Mouse (Mus musculus): ENCODE results near the gene Dtx4. TPM values are rescaled to one million over a fixed set of nuclear protein-coding genes. Genes with fewer than 3 reads are reported as not detected.

Dtx4 gene
- polyA plus RNA-seq, 1 experiment from 2014 or later, result 1.3 TPM

GRCm38 (mm10) chr19:12457401-12458066, 43.7 kb downstream of the Dtx4 start:
- Histone ChIP-seq H3K9ac (ENCODE audit: low read depth, low read length) (no peak overlapping the region), H3K36me3 (ENCODE audit: control insufficient read depth, insufficient read depth, low read length) (no peaks in the 10 kb centered on the region), H3K27ac (ENCODE audit: low read depth, low read length) (no peak overlapping the region), H3K4me3 (ENCODE audit: low read depth, low read length) (no peak overlapping the region), H3K4me1 (ENCODE audit: control insufficient read depth, insufficient read depth, low read length) (no peaks in the 10 kb centered on the region), H3K27me3 (ENCODE audit: control insufficient read depth, insufficient read depth, low read length) (no peaks in the 10 kb centered on the region), H3K9me3 (replicated peaks; ENCODE audit: control insufficient read depth, low read length) (no peaks in the 10 kb centered on the region), H3K4me2 (no peak overlapping the region)
- 82% methylated on average over 12 of the region's 12 CpGs for WGBS (ENCODE audit: insufficient replicate concordance)
- no peak for ATAC-seq (replicated peaks; ENCODE audit: insufficient number of reproducible peaks, low FRiP score, low TSS enrichment)

GRCm38 (mm10) chr19:12445014-12445413, 56.2 kb downstream of the Dtx4 start:
- Histone ChIP-seq H3K4me3 (ENCODE audit: low read depth, low read length) (no peak overlapping the region), H3K4me1 (ENCODE audit: control insufficient read depth, insufficient read depth, low read length) (0 out of 2 replicates have a peak, but pooled peaks cover 3% of the 10 kb centered on the region), H3K4me2 (no peak overlapping the region), H3K9ac (ENCODE audit: low read depth, low read length) (no peak overlapping the region), H3K36me3 (ENCODE audit: control insufficient read depth, insufficient read depth, low read length) (no peaks in the 10 kb centered on the region), H3K27me3 (ENCODE audit: control insufficient read depth, insufficient read depth, low read length) (no peaks in the 10 kb centered on the region), H3K9me3 (replicated peaks; ENCODE audit: control insufficient read depth, low read length) (no peaks in the 10 kb centered on the region), H3K27ac (ENCODE audit: low read depth, low read length) (no peak overlapping the region)
- 75% methylated on average over 3 of the region's 3 CpGs for WGBS (ENCODE audit: insufficient replicate concordance)
- ATAC-seq (replicated peaks; ENCODE audit: insufficient number of reproducible peaks, low FRiP score, low TSS enrichment), result no peak

GRCm38 (mm10) chr19:12442560-12442959, 58.7 kb downstream of the Dtx4 start:
- H3K36me3 ChIP-seq (ENCODE audit: control insufficient read depth, insufficient read depth, low read length), result no peaks in the 10 kb centered on the region
- H3K9ac ChIP-seq (ENCODE audit: low read depth, low read length), result no peak overlapping the region
- H3K4me3 ChIP-seq (ENCODE audit: low read depth, low read length), result no peak overlapping the region
- H3K4me2 ChIP-seq, result no peak overlapping the region
- no peak for ATAC-seq (replicated peaks; ENCODE audit: insufficient number of reproducible peaks, low FRiP score, low TSS enrichment)
- no peak overlapping the region for H3K27ac ChIP-seq (ENCODE audit: low read depth, low read length)
- WGBS (ENCODE audit: insufficient replicate concordance), result 66% methylated on average over 4 of the region's 4 CpGs
- H3K4me1 ChIP-seq (ENCODE audit: control insufficient read depth, insufficient read depth, low read length), result 0 out of 2 replicates have a peak, but pooled peaks cover 3% of the 10 kb centered on the region
- no peaks in the 10 kb centered on the region for H3K9me3 ChIP-seq (replicated peaks; ENCODE audit: control insufficient read depth, low read length)
- H3K27me3 ChIP-seq (ENCODE audit: control insufficient read depth, insufficient read depth, low read length), result no peaks in the 10 kb centered on the region

- H3K9me3 ChIP-seq (replicated peaks; ENCODE audit: control insufficient read depth, low read length), result no peaks in the 10 kb centered on the region
- H3K4me2 ChIP-seq, result no peak overlapping the region
- H3K9ac ChIP-seq (ENCODE audit: low read depth, low read length), result no peak overlapping the region
- 64% methylated on average over 5 of the region's 5 CpGs for WGBS (ENCODE audit: insufficient replicate concordance)
- H3K36me3 ChIP-seq (ENCODE audit: control insufficient read depth, insufficient read depth, low read length), result no peaks in the 10 kb centered on the region
- H3K4me1 ChIP-seq (ENCODE audit: control insufficient read depth, insufficient read depth, low read length), result 0 out of 2 replicates have a peak, but pooled peaks cover 3% of the 10 kb centered on the region
- H3K27me3 ChIP-seq (ENCODE audit: control insufficient read depth, insufficient read depth, low read length), result no peaks in the 10 kb centered on the region
- no peak for ATAC-seq (replicated peaks; ENCODE audit: insufficient number of reproducible peaks, low FRiP score, low TSS enrichment)
- no peak overlapping the region for H3K4me3 ChIP-seq (ENCODE audit: low read depth, low read length)
- H3K27ac ChIP-seq (ENCODE audit: low read depth, low read length), result no peak overlapping the region
Observed at GRCm38 (mm10) chr19:12440103-12440725, 61.0 kb downstream of the Dtx4 start.

GRCm38 (mm10) chr19:12439581-12439980, 61.7 kb downstream of the Dtx4 start:
- Histone ChIP-seq H3K4me3 (ENCODE audit: low read depth, low read length) (no peak overlapping the region), H3K36me3 (ENCODE audit: control insufficient read depth, insufficient read depth, low read length) (no peaks in the 10 kb centered on the region), H3K9ac (ENCODE audit: low read depth, low read length) (no peak overlapping the region), H3K4me2 (no peak overlapping the region), H3K4me1 (ENCODE audit: control insufficient read depth, insufficient read depth, low read length) (0 out of 2 replicates have a peak, but pooled peaks cover 3% of the 10 kb centered on the region), H3K27ac (ENCODE audit: low read depth, low read length) (no peak overlapping the region), H3K9me3 (replicated peaks; ENCODE audit: control insufficient read depth, low read length) (no peaks in the 10 kb centered on the region), H3K27me3 (ENCODE audit: control insufficient read depth, insufficient read depth, low read length) (no peaks in the 10 kb centered on the region)
- WGBS (ENCODE audit: insufficient replicate concordance), result 47% methylated on average over 1 of the region's 1 CpGs
- ATAC-seq (replicated peaks; ENCODE audit: insufficient number of reproducible peaks, low FRiP score, low TSS enrichment), result no peak

- Histone ChIP-seq H3K9ac (ENCODE audit: low read depth, low read length) (no peak overlapping the region), H3K9me3 (replicated peaks; ENCODE audit: control insufficient read depth, low read length) (no peaks in the 10 kb centered on the region), H3K27me3 (ENCODE audit: control insufficient read depth, insufficient read depth, low read length) (no peaks in the 10 kb centered on the region), H3K4me2 (no peak overlapping the region), H3K27ac (ENCODE audit: low read depth, low read length) (no peak overlapping the region), H3K36me3 (ENCODE audit: control insufficient read depth, insufficient read depth, low read length) (no peaks in the 10 kb centered on the region), H3K4me3 (ENCODE audit: low read depth, low read length) (no peak overlapping the region), H3K4me1 (ENCODE audit: control insufficient read depth, insufficient read depth, low read length) (no peaks in the 10 kb centered on the region)
- no peak for ATAC-seq (replicated peaks; ENCODE audit: insufficient number of reproducible peaks, low FRiP score, low TSS enrichment)
- 73% methylated on average over 4 of the region's 4 CpGs for WGBS (ENCODE audit: insufficient replicate concordance)
Observed at GRCm38 (mm10) chr19:12435750-12436524, 65.3 kb downstream of the Dtx4 start.

GRCm38 (mm10) chr19:12435011-12435416, 66.2 kb downstream of the Dtx4 start:
- H3K4me1 ChIP-seq (ENCODE audit: control insufficient read depth, insufficient read depth, low read length), result no peaks in the 10 kb centered on the region
- no peaks in the 10 kb centered on the region for H3K36me3 ChIP-seq (ENCODE audit: control insufficient read depth, insufficient read depth, low read length)
- 77% methylated on average over 4 of the region's 4 CpGs for WGBS (ENCODE audit: insufficient replicate concordance)
- H3K4me2 ChIP-seq, result no peak overlapping the region
- H3K9me3 ChIP-seq (replicated peaks; ENCODE audit: control insufficient read depth, low read length), result no peaks in the 10 kb centered on the region
- no peak overlapping the region for H3K27ac ChIP-seq (ENCODE audit: low read depth, low read length)
- no peaks in the 10 kb centered on the region for H3K27me3 ChIP-seq (ENCODE audit: control insufficient read depth, insufficient read depth, low read length)
- ATAC-seq (replicated peaks; ENCODE audit: insufficient number of reproducible peaks, low FRiP score, low TSS enrichment), result no peak
- no peak overlapping the region for H3K4me3 ChIP-seq (ENCODE audit: low read depth, low read length)
- H3K9ac ChIP-seq (ENCODE audit: low read depth, low read length), result no peak overlapping the region

- H3K4me2 ChIP-seq, result no peak overlapping the region
- no peak overlapping the region for H3K9ac ChIP-seq (ENCODE audit: low read depth, low read length)
- no peaks in the 10 kb centered on the region for H3K9me3 ChIP-seq (replicated peaks; ENCODE audit: control insufficient read depth, low read length)
- no peak for ATAC-seq (replicated peaks; ENCODE audit: insufficient number of reproducible peaks, low FRiP score, low TSS enrichment)
- no peaks in the 10 kb centered on the region for H3K27me3 ChIP-seq (ENCODE audit: control insufficient read depth, insufficient read depth, low read length)
- H3K27ac ChIP-seq (ENCODE audit: low read depth, low read length), result no peak overlapping the region
- no peak overlapping the region for H3K4me3 ChIP-seq (ENCODE audit: low read depth, low read length)
- no peaks in the 10 kb centered on the region for H3K36me3 ChIP-seq (ENCODE audit: control insufficient read depth, insufficient read depth, low read length)
- no peaks in the 10 kb centered on the region for H3K4me1 ChIP-seq (ENCODE audit: control insufficient read depth, insufficient read depth, low read length)
- WGBS (ENCODE audit: insufficient replicate concordance), result 5% methylated on average over 2 of the region's 2 CpGs
Observed at GRCm38 (mm10) chr19:12433033-12433432, 68.2 kb downstream of the Dtx4 start.

Data from heart, embryonic 11.5 days (tissue).